Mouse (Mus musculus): Measurements from ENCODE around the gene Arhgef25.

GRCm38 (mm10) chr10:127181566-127181965 lies 8.3 kb downstream of the Arhgef25 start:
- no peak for TF ChIP-seq EP300 (IDR thresholded peaks at IDR 0.05; ENCODE audit: low read depth)
- no peak for TF ChIP-seq CTCF (IDR thresholded peaks at IDR 0.05; ENCODE audit: low read depth)
